Mouse (Mus musculus): ENCODE results near the gene Acot7.

DNA sequence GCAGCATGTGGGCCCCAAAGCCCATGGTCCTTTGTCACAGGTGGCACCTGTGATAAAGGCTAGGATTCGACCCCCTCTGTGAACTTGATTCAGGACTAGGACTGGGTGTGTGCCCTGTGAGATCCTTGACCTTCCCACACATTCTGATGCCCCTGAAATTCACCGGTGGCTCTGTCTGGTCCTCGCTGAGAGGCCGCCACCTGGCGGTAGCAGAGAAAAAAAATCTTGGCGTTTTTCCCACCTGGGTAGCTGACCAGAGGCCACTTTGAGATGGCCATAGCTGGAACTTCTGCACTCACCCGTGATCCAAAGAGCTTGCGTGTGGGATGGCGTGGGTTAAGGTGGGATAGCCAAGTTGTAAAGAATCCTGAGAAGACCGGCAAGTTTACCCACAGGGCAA is 107.6 kb downstream of the Acot7 start:
- no peak for TF ChIP-seq POLR2A (IDR thresholded peaks at IDR 0.05; ENCODE audit: extremely low read depth, insufficient read depth, low read length)
- peak; percentile 80 for TF ChIP-seq CTCF (IDR thresholded peaks at IDR 0.05; ENCODE audit: low read depth, low read length)
